Mouse (Mus musculus) retina, adult 2 months (tissue): ENCODE results near the gene Cask.

Source experiments
- DNase-seq: peaks from one replicate; pipeline ENCODE4 v3.0.0-alpha.2; 2012; ENCODE audit warnings: low read depth, low spot score

Cask gene

GRCm38 (mm10) chrX:13518019-13518418 is 333.1 kb downstream of the Cask start:
- DNase-seq, result no peak

- DNase-seq, result no peak
Measured at GRCm38 (mm10) chrX:13516451-13516850, 334.7 kb downstream of the Cask start.

- no peak for DNase-seq
Measured at GRCm38 (mm10) chrX:13513864-13514263, 337.3 kb downstream of the Cask start.

- no peak for DNase-seq
Measured at GRCm38 (mm10) chrX:13513127-13513526, 338.0 kb downstream of the Cask start.

- DNase-seq, result no peak
Measured at GRCm38 (mm10) chrX:13506376-13506775, 344.8 kb downstream of the Cask start.

GRCm38 (mm10) chrX:13504389-13504788 is 346.8 kb downstream of the Cask start:
- no peak for DNase-seq

GRCm38 (mm10) chrX:13502862-13503375 is 348.2 kb downstream of the Cask start:
- no peak for DNase-seq

- DNase-seq, result no peak
Measured at GRCm38 (mm10) chrX:13500284-13500683, 350.9 kb downstream of the Cask start.

GRCm38 (mm10) chrX:13494892-13495703 is 356.1 kb downstream of the Cask start:
- no peak for DNase-seq

GRCm38 (mm10) chrX:13492922-13493321 is 358.2 kb downstream of the Cask start:
- DNase-seq, result no peak

GRCm38 (mm10) chrX:13490941-13491340 is 360.2 kb downstream of the Cask start:
- DNase-seq, result no peak

- no peak for DNase-seq
Measured at GRCm38 (mm10) chrX:13489761-13490160, 361.4 kb downstream of the Cask start.

- no peak for DNase-seq
Measured at GRCm38 (mm10) chrX:13489001-13489400, 362.2 kb downstream of the Cask start.

GRCm38 (mm10) chrX:13484447-13484846 is 366.7 kb downstream of the Cask start:
- no peak for DNase-seq

- no peak for DNase-seq
Measured at GRCm38 (mm10) chrX:13482576-13482975, 368.6 kb downstream of the Cask start.

- no peak for DNase-seq
Measured at GRCm38 (mm10) chrX:13479570-13479969, 371.6 kb downstream of the Cask start.

- no peak for DNase-seq
Measured at GRCm38 (mm10) chrX:13478298-13478697, 372.9 kb downstream of the Cask start.

- DNase-seq, result no peak
Measured at GRCm38 (mm10) chrX:13477596-13477995, 373.6 kb downstream of the Cask start.

- DNase-seq, result no peak
Measured at GRCm38 (mm10) chrX:13475382-13475781, 375.8 kb downstream of the Cask start.

GRCm38 (mm10) chrX:13472751-13473225 is 378.4 kb downstream of the Cask start:
- no peak for DNase-seq

- DNase-seq, result no peak
Measured at GRCm38 (mm10) chrX:13471925-13472324, 379.2 kb downstream of the Cask start.

- no peak for DNase-seq
Measured at GRCm38 (mm10) chrX:13469160-13470116, 381.7 kb downstream of the Cask start.
